Mouse (Mus musculus) heart, adult 10 weeks (tissue): ENCODE data around the gene 9230110F15Rik. TPM values are rescaled to one million over a fixed set of nuclear protein-coding genes. Genes with fewer than 3 reads are reported as not detected.

Experiments used
- polyA plus RNA-seq: library from polyadenylated mRNA; stranded (reverse); fragments of 350-450 nt; fragmentation: Illumina TruSeq; extraction: RNeasy Lipid Tissue Mini Kit (QIAGEN cat#74804); gene quantifications from one replicate; pipeline ENCODE4 v1.2.3, GENCODE M21; 2014; ENCODE audit warnings: low read depth, low replicate concordance

9230110F15Rik gene
- polyA plus RNA-seq: not detected

DNA sequence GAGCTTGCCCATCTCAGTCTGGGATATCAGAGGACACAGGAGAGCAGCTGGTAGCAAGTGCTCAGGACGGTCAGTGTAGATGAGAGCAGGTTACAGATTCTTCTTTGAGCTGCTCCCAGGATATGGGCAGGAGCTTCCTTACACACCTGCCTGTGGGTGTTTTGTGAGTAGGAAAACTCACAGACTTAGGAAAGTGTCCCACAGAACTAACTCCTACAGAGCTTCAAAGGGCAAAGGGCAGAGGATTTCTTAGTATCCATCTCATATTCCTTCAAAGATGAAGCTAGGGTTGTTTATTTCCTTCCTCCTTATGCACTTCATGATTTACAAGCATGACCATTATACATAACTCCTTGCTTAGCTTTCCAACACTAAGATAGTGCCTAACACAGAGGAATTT, at the start of gene 9230110F15Rik:
TSS of gene 9230110F15Rik (minus strand) at position 101 of the 400 bp plus-strand sequence.

DNA sequence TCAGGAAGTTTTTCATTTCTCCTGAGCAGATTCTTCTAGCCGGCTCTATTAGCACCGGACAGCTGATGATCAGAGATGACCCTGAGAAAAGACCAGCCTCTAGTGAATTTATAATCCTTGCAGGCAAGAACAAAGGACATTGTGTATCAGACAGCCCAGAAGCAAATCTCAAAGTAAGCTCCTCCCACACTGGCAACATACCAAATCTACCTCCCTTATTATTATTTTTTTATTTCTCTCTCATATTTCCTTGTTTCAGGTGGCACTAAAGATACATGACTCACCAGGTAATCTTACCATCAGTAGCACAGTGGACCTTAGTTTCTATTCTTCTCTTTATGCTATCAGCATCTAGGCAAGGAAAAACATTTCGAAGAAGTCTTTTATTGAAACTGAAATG, 53.9 kb downstream of the 9230110F15Rik start, which contains the start of the genes Gm27235 and D730048I06Rik:
TSS of gene Gm27235 (minus strand) at position 101 of the 400 bp plus-strand sequence.
TSS of gene D730048I06Rik (minus strand) at position 112 of the 400 bp plus-strand sequence.

Other genes starting within 250 kb of the 9230110F15Rik start
- gene Pate4, start 232.2 kb downstream of the 9230110F15Rik start, polyA plus RNA-seq: not detected
- gene Pate3, start 195.9 kb downstream of the 9230110F15Rik start, polyA plus RNA-seq: not detected
- gene Pate1, start 156.8 kb downstream of the 9230110F15Rik start, polyA plus RNA-seq: not detected
- not detected for gene Gm17677, start 103.1 kb downstream of the 9230110F15Rik start, polyA plus RNA-seq
- gene Gm17727, start 66.0 kb downstream of the 9230110F15Rik start, polyA plus RNA-seq: not detected
- not detected for gene Gm27235, start 54.0 kb downstream of the 9230110F15Rik start, polyA plus RNA-seq
- not detected for gene D730048I06Rik, start 54.0 kb downstream of the 9230110F15Rik start, polyA plus RNA-seq
- not detected for gene 9230113P08Rik, start 64.3 kb upstream of the 9230110F15Rik start, polyA plus RNA-seq